Mouse (Mus musculus): ENCODE data around the gene Igfbp5. TPM values are rescaled to one million over a fixed set of nuclear protein-coding genes. Genes with fewer than 3 reads are reported as not detected.

Igfbp5 gene
- polyA plus RNA-seq, 1 experiment: not detected

DNA sequence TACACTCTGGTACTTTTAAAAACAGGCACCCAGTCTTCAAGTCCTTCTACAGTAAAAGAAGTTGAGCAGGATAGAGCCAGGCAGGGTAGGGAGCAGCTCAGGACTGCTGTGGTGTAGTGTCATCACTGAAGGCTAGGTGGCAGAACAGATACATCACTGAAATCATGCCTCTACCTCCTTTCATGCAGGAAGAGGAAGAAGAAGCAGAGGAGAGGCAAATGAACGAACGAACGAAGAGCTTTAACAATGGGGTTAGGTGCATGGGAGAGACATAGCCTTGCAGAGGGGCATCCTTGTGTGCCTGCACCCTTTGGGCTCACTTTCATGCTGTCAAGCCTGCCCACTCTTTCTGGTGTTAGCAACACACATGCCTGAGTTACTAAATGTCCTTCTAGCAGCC lies 3.2 kb upstream of the Igfbp5 start:
- H3K36me3 ChIP-seq (ENCODE audit: control insufficient read depth): no peaks in the 10 kb centered on the region
- H3K9me3 ChIP-seq (ENCODE audit: control insufficient read depth, low read length): no peaks in the 10 kb centered on the region
- H3K4me3 ChIP-seq (replicated peaks): no peak overlapping the region
- peaks cover 52% of the 10 kb centered on the region for H3K27me3 ChIP-seq (ENCODE audit: control insufficient read depth)
- TF ChIP-seq TAL1 (IDR thresholded peaks at IDR 0.05; ENCODE audit: low read length): no peak
- no peak for TF ChIP-seq GATA1 (IDR thresholded peaks at IDR 0.05; ENCODE audit: low read length)
- H3K4me1 ChIP-seq (ENCODE audit: control insufficient read depth): no peaks in the 10 kb centered on the region; the same call in 1 of the 2 replicates

DNA sequence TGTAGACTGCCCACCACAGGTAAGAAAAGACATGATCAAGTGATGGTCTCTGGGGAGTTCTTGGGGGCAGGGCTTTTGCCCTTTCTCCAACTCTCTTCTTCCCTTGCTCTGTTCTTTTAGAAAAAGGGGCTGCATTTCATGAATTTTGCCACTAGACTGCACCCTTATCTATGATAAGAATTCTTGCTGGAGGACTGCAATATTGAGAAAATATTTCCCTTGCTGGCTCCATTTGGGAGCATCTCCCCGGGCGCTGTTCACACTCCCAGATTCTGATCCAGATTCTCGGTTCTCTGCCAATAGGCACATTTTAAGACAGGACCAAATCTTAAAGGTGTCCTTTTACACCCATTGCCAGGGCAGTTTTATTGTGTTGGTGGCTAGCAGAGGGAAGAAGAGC lies 1.4 kb upstream of the Igfbp5 start:
- TF ChIP-seq GATA1 (IDR thresholded peaks at IDR 0.05; ENCODE audit: low read length) (no peak), TAL1 (IDR thresholded peaks at IDR 0.05; ENCODE audit: low read length) (no peak)
- peaks cover 3% of the 10 kb centered on the region for H3K4me1 ChIP-seq (ENCODE audit: control insufficient read depth)
- H3K9me3 ChIP-seq (ENCODE audit: control insufficient read depth, low read length): no peaks in the 10 kb centered on the region
- H3K36me3 ChIP-seq (ENCODE audit: control insufficient read depth): no peaks in the 10 kb centered on the region
- H3K27me3 ChIP-seq (ENCODE audit: control insufficient read depth): peaks cover 70% of the 10 kb centered on the region
- no peak overlapping the region for H3K4me3 ChIP-seq (replicated peaks)

DNA sequence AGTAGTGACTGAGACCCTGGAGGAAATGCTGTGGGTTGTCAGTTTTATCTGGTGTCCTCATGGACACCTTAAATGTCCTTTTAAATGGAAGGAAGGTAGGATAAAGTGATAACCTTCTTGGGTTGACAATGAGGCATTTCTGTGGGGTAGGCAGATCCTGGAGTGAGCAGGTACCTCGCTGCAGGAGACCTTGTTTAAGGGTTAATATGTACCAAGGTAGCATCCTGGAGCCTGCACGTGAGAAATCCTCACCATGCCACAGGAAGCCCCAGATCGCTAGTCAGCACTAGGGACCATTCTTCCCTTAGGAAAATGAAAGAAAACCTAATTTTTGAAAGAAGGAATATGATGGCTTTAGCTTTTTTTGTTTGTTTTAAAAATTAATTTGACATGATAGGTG lies 1.0 kb upstream of the Igfbp5 start:
- TF ChIP-seq TAL1 (IDR thresholded peaks at IDR 0.05; ENCODE audit: low read length): no peak

DNA sequence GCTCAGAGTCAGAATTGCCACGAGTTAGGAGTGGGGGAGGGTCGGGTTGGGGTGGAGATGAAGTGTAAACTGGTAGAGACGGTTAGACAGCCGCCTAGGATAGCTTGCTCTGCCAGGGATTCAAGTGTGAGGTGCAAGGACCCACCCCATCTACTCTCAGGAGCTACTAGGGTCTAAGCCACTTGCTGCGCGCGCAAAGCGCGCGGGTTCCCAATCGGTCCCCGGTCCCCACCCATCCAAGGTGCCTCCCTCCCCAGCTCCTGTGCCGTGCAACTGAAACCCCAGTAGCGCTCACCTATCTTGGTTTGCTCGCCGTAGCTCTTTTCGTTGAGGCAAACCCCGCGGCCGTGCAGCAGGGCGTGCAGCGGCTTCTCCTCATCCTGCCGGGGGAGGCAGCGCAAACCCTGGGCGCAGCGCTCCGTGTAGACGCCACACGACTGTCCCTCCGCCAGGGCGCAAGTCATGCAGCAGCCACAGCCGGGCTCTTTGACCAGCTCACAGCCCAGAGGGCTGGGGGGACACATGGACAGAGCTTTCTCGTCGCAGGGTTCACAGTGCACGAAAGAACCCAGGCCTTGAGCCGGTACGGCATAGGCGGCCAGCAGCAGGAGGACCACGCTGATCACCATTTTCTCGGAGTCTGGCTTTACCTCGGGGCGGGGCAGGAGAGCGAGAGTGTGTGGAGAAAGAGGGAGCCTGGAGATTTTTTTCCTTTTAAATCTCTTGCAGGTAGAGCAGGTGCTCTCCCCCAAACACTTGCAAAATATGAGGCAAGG lies 985 bp downstream of the Igfbp5 start:
- H3K4me3 ChIP-seq (replicated peaks): no peak overlapping the region
- no peaks in the 10 kb centered on the region for H3K9me3 ChIP-seq (ENCODE audit: control insufficient read depth, low read length)
- peaks cover 91% of the 10 kb centered on the region for H3K27me3 ChIP-seq (ENCODE audit: control insufficient read depth)
- no peak for TF ChIP-seq GATA1 (IDR thresholded peaks at IDR 0.05; ENCODE audit: low read length)
- TF ChIP-seq TAL1 (IDR thresholded peaks at IDR 0.05; ENCODE audit: low read length): no peak
- no peaks in the 10 kb centered on the region for H3K36me3 ChIP-seq (ENCODE audit: control insufficient read depth)
- H3K4me1 ChIP-seq (ENCODE audit: control insufficient read depth): peaks cover 8% of the 10 kb centered on the region

More for the DNA sequence above, 1.0 kb upstream of the Igfbp5 start:
- Histone ChIP-seq H3K9me3 (ENCODE audit: control insufficient read depth, low read length) (no peaks in the 10 kb centered on the region), H3K27me3 (ENCODE audit: control insufficient read depth) (peaks cover 74% of the 10 kb centered on the region), H3K4me1 (ENCODE audit: control insufficient read depth) (peaks cover 3% of the 10 kb centered on the region), H3K36me3 (ENCODE audit: control insufficient read depth) (no peaks in the 10 kb centered on the region), H3K4me3 (replicated peaks) (no peak overlapping the region)

DNA sequence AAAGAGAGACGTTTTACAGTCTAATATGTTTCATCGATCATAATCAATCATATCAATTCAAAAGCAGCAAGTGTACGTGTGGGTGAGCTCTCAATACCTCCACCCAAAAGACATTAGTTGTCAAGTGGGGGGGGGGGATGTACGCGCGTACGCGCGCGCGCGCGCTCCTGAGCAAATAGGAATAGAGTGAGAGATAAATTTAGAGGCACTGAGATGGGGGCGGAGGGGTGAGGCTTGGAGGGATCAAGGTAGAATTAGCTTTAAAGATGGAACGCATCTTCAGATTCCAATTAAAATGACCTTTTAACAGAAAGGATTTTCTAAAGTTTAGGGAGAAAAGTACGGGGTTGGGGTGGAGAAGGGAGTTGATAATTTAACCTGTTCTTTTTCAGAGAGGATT lies 1.6 kb downstream of the Igfbp5 start:
- TF ChIP-seq TAL1 (IDR thresholded peaks at IDR 0.05; ENCODE audit: low read length) (no peak), GATA1 (IDR thresholded peaks at IDR 0.05; ENCODE audit: low read length) (no peak)
- H3K4me3 ChIP-seq (replicated peaks): no peak overlapping the region
- peaks cover 8% of the 10 kb centered on the region for H3K4me1 ChIP-seq (ENCODE audit: control insufficient read depth)
- H3K9me3 ChIP-seq (ENCODE audit: control insufficient read depth, low read length): no peaks in the 10 kb centered on the region
- no peaks in the 10 kb centered on the region for H3K36me3 ChIP-seq (ENCODE audit: control insufficient read depth)
- H3K27me3 ChIP-seq (ENCODE audit: control insufficient read depth): peaks cover 91% of the 10 kb centered on the region

DNA sequence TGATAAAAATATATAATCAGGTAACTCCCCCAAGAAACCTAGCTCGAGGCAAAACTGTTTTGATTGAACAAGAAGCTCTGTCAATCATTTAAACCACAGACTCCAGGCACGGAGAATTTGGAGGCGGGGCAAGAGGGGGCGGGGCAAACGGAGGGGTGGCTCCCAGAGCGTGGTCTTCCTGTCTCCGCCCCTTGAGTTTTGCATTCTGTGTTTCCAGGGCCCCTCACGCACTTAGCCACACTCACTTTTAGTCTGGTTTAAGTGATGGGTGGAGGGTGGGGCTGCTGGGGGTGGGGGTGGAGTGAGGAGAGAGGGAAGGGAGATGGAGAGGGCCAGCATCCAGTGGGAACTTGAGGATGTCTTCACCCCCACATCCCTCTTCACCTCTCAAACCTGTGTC lies 2.2 kb downstream of the Igfbp5 start:
- H3K4me3 ChIP-seq (replicated peaks): no peak overlapping the region

DNA sequence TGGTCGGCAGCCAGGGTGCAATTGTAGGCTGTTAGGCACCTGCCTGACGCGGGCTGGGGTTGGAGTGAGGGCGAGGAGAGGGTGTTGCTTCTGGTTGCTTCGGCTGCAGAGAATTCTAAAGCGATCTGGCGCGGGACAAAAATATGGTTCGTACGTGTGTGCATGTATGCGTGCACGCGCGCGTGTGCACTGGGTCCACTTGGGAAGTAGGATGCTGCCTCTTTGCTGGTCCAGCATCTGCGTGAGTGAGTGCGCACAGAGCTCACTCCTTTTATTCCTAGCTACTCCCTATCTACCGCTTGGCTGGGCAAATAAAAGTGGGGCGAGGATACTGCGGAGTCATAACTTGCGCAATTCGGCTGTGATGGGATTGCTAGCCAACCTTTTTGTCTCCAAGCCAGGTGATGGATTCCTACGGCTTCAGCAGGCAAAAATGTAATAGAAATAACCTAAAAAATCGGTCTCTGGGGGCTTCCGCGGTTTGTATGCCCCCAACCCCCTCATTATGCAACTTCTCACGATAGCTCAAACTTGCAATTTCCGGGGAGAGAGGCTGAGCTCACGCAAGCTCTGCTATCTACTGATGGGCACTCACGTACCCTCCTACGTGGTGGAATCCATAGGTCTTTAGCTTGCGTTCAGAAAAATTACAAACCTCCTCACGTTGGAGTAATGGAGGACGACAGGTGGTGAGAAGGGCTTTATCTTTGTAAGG lies 2.8 kb downstream of the Igfbp5 start:
- H3K36me3 ChIP-seq (ENCODE audit: control insufficient read depth): no peaks in the 10 kb centered on the region
- no peak for TF ChIP-seq TAL1 (IDR thresholded peaks at IDR 0.05; ENCODE audit: low read length)
- no peak for TF ChIP-seq GATA1 (IDR thresholded peaks at IDR 0.05; ENCODE audit: low read length)
- H3K27me3 ChIP-seq (ENCODE audit: control insufficient read depth): peaks cover 80% of the 10 kb centered on the region
- peaks cover 8% of the 10 kb centered on the region for H3K4me1 ChIP-seq (ENCODE audit: control insufficient read depth)
- no peak overlapping the region for H3K4me3 ChIP-seq (replicated peaks)
- H3K9me3 ChIP-seq (ENCODE audit: control insufficient read depth, low read length): no peaks in the 10 kb centered on the region

More for the DNA sequence above, 2.2 kb downstream of the Igfbp5 start:
- H3K36me3 ChIP-seq (ENCODE audit: control insufficient read depth): no peaks in the 10 kb centered on the region
- TF ChIP-seq TAL1 (IDR thresholded peaks at IDR 0.05; ENCODE audit: low read length) (no peak), GATA1 (IDR thresholded peaks at IDR 0.05; ENCODE audit: low read length) (no peak)
- H3K9me3 ChIP-seq (ENCODE audit: control insufficient read depth, low read length): no peaks in the 10 kb centered on the region
- peaks cover 8% of the 10 kb centered on the region for H3K4me1 ChIP-seq (ENCODE audit: control insufficient read depth)
- peaks cover 87% of the 10 kb centered on the region for H3K27me3 ChIP-seq (ENCODE audit: control insufficient read depth)

DNA sequence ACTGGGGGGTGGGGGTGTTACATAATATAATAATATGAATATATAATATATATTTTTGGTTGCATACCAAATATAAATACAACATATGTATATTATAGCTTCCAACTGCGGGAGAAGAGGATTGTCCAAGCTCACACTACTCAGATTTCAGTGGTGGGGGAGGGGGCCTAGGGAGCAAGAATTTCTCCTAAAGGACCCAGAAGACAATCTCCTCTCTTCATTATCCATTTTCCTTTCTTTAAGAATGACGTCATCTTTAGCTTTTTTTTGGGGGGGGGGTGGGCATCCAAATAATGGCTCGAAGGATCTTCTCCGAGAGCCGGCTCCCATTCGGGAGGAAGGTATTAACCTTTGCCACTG lies 3.4 kb downstream of the Igfbp5 start:
- Histone ChIP-seq H3K36me3 (ENCODE audit: control insufficient read depth) (no peaks in the 10 kb centered on the region), H3K27me3 (ENCODE audit: control insufficient read depth) (peaks cover 75% of the 10 kb centered on the region), H3K9me3 (ENCODE audit: control insufficient read depth, low read length) (no peaks in the 10 kb centered on the region), H3K4me3 (replicated peaks) (no peak overlapping the region), H3K4me1 (ENCODE audit: control insufficient read depth) (peaks cover 8% of the 10 kb centered on the region)
- TF ChIP-seq GATA1 (IDR thresholded peaks at IDR 0.05; ENCODE audit: low read length) (no peak), TAL1 (IDR thresholded peaks at IDR 0.05; ENCODE audit: low read length) (no peak)

DNA sequence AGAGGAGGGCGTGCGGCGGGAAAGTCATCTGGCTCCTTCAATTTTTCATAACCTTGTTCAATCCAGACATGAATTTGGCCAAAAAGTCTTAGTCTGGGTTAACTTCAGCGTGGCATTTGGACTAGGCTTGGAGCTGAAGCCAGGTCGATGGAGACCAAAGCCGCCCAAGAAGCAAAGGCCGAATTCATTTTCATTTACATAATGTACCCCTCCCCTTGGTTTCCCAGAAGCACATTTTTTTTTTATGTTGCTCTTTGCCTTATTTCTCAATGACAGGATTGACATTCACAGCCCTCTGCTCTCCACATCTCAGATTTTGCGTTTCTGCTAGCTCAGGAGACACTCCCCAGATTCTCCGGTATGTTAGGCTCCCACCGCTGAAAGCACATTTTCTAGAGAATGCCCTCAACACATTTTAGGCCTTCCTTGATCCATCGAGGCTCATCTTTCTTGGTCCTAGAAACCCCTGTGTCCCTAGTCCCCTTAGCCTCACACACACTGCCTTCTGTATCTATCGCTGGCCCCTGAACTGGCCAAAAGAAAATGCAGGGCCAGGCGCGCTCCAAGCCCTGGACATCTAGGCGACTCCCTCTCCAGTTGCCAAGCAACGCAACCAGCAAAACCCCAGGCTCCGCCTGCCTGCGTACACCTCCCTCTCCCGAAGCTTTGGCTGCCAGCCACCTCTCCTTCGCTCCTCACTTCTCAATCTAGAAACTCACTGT lies 3.9 kb downstream of the Igfbp5 start:
- H3K36me3 ChIP-seq (ENCODE audit: control insufficient read depth): no peaks in the 10 kb centered on the region
- H3K9me3 ChIP-seq (ENCODE audit: control insufficient read depth, low read length): no peaks in the 10 kb centered on the region
- TF ChIP-seq GATA1 (IDR thresholded peaks at IDR 0.05; ENCODE audit: low read length): no peak
- no peak for TF ChIP-seq TAL1 (IDR thresholded peaks at IDR 0.05; ENCODE audit: low read length)
- H3K27me3 ChIP-seq (ENCODE audit: control insufficient read depth): peaks cover 69% of the 10 kb centered on the region
- no peak overlapping the region for H3K4me3 ChIP-seq (replicated peaks)
- peaks cover 8% of the 10 kb centered on the region for H3K4me1 ChIP-seq (ENCODE audit: control insufficient read depth)
